Mouse (Mus musculus): Measurements from ENCODE around the gene Tm9sf3. TPM values are rescaled to one million over a fixed set of nuclear protein-coding genes. Genes with fewer than 3 reads are reported as not detected.

The Tm9sf3 gene
- polyA plus RNA-seq, 1 experiment from 2014 or later, result 146 TPM

DNA sequence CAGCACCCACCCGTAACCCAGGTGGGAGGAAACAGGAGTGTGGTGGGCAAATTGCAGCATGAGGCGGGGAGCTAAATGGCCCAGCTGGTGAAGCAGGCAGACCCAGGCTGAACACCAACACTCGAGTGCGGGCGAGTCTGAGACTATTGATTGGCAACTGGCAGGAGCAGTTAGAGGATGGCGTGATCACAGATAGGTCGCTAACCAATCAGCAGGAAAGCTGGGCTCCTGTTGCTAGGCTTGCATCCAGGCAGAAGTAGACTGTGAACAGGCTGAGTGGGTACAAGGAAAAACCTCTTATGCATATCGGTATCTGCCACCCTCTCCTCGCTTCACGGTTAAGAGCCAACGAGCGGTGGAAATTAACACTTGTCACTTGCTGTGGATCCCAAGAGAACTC is 66.2 kb downstream of the Tm9sf3 start:
- Histone ChIP-seq H3K9me3 (replicated peaks) (no peaks in the 10 kb centered on the region), H3K4me2 (replicated peaks) (no peak overlapping the region), H3K9ac (no peak overlapping the region), H3K27me3 (no peaks in the 10 kb centered on the region), H3K4me1 (no peaks in the 10 kb centered on the region; the same call in 1 of the 2 replicates), H3K36me3 (no peaks in the 10 kb centered on the region), H3K4me3 (no peak overlapping the region), H3K27ac (no peak overlapping the region)
- ATAC-seq (ENCODE audit: low FRiP score), result no peak
- 80% methylated on average over 12 of the region's 12 CpGs for WGBS

DNA sequence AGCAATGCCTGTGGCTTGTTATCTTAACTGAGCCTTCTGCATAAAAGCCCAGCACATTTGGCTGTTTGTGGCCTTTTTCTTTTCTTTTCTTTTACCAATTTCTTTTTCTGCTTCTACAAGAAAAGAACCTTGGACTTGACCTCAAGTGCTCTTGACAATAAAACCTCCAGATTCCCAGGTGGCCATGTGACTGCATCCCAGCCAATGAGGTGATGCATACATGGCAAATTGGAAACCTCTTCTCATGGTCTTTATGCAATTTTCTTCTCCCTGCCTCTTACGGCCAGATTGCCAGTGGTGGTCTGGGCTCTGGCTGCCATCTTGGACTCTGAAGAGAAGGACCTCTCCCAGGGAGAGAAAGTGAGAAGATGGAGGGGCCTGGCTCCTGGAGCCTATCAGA is 70.4 kb downstream of the Tm9sf3 start:
- no peak for ATAC-seq (ENCODE audit: low FRiP score)
- Histone ChIP-seq H3K9ac (no peak overlapping the region), H3K36me3 (no peaks in the 10 kb centered on the region), H3K9me3 (replicated peaks) (no peaks in the 10 kb centered on the region), H3K4me3 (no peak overlapping the region), H3K4me1 (peaks cover 15% of the 10 kb centered on the region), H3K4me2 (replicated peaks) (no peak overlapping the region), H3K27ac (no peak overlapping the region), H3K27me3 (no peaks in the 10 kb centered on the region)
- WGBS, result 85% methylated on average over 1 of the region's 1 CpGs

DNA sequence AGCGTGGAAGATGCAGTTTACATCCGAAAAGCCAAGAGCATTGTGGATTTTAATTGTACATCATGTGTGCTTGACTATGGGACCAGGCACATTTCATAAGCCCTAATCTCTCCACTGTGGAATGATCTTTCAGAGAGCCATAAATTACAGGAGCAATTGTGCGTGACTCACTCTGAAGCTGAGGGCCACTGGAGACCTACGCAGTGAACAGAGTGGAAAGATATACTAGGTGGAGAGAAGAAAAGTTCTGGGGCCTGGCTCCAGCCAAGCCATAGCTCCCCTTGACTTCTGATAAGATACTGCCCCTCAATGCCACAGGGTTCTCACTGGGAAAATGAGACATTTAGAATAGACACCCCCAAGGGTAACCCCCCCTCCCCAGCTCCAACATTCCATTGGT is 70.8 kb downstream of the Tm9sf3 start:
- H3K27me3 ChIP-seq, result no peaks in the 10 kb centered on the region
- no peak for ATAC-seq (ENCODE audit: low FRiP score)
- no peaks in the 10 kb centered on the region for H3K36me3 ChIP-seq
- no peak overlapping the region for H3K4me2 ChIP-seq (replicated peaks)
- H3K9ac ChIP-seq, result no peak overlapping the region
- peaks cover 15% of the 10 kb centered on the region for H3K4me1 ChIP-seq
- WGBS, result 89% methylated on average over 4 of the region's 4 CpGs
- H3K4me3 ChIP-seq, result no peak overlapping the region
- no peaks in the 10 kb centered on the region for H3K9me3 ChIP-seq (replicated peaks)
- no peak overlapping the region for H3K27ac ChIP-seq

DNA sequence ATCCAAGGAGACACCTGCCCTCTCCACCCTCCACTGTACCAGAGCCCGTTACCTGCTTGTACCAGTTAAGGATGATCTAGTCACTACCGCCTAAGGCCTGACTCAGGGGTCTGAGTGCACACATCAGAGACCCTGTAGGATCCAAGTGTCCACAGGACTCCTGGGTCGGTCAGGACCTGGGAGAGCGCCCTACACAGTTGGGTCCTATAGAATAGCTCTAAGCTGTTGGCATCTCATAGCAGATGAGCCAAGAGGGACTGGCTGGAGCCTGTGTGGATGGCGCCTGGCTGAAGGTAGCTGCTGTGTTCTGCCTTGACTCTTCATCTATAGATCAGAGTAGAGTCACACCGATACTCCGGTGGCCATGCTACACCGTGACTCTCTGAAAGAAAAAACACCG is 72.1 kb downstream of the Tm9sf3 start:
- Histone ChIP-seq H3K4me1 (peaks cover 15% of the 10 kb centered on the region), H3K9me3 (replicated peaks) (no peaks in the 10 kb centered on the region), H3K4me3 (no peak overlapping the region), H3K27ac (no peak overlapping the region), H3K36me3 (no peaks in the 10 kb centered on the region), H3K4me2 (replicated peaks) (no peak overlapping the region), H3K9ac (no peak overlapping the region), H3K27me3 (no peaks in the 10 kb centered on the region)
- WGBS, result 79% methylated on average over 9 of the region's 9 CpGs
- peak; percentile 44; the same call in 1 of the 2 replicates for ATAC-seq (ENCODE audit: low FRiP score)

DNA sequence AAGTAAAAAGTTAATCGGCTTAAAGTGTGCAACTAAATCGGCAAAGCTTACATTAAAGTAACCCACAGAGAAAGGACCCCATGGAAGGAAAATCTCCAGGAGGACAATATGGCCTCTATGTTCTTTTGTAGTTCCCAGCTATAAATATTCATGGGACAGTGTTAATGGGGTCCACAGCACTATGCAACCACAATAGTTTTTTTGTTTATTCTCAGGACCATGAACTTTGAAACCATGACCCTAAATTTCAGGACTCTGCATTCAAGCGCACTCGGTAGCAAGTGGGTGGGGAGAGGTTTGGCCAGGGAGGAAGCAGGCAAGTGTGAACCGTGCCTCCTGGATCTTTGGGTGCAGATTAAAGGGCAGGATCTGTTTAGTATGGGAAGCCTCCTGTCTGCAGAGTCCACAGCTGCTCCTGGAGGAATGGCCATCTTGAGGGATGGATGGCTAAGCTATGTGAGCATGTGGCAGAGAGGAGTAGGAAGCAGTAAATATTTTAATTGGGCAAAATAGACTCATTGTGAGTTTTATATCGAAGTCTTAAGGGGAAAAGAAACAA is 72.8 kb downstream of the Tm9sf3 start:
- peak; percentile 84 for ATAC-seq (ENCODE audit: low FRiP score)

DNA sequence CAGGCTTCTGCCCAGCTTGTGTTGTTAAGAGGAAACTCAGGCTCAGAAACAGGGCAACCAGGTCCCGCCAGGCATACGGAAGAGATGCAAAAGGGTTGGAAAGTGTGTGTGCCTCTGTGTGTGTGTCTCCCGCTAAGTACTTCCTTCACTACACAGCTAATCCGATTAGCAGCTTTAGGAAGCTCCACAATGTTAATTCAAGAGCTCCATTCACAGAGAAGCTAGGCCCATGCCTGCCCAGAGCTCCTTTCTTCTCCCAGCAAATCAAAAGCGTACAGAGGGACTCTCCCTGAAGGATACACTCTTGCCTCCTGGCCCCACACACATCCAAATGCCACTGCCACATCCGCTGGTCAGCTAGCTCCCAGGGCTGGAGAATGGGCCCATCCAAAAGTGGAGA is 86.5 kb downstream of the Tm9sf3 start:
- ATAC-seq (ENCODE audit: low FRiP score), result no peak
- no peak overlapping the region for H3K4me2 ChIP-seq (replicated peaks)

More for the DNA sequence above, 72.8 kb downstream of the Tm9sf3 start:
- no peak overlapping the region for H3K27ac ChIP-seq
- H3K36me3 ChIP-seq, result no peaks in the 10 kb centered on the region
- no peaks in the 10 kb centered on the region for H3K9me3 ChIP-seq (replicated peaks)
- peaks cover 15% of the 10 kb centered on the region for H3K4me1 ChIP-seq
- no peak overlapping the region for H3K4me3 ChIP-seq
- no peaks in the 10 kb centered on the region for H3K27me3 ChIP-seq
- H3K4me2 ChIP-seq (replicated peaks), result no peak overlapping the region
- WGBS, result 30% methylated on average over 6 of the region's 6 CpGs
- H3K9ac ChIP-seq, result no peak overlapping the region

DNA sequence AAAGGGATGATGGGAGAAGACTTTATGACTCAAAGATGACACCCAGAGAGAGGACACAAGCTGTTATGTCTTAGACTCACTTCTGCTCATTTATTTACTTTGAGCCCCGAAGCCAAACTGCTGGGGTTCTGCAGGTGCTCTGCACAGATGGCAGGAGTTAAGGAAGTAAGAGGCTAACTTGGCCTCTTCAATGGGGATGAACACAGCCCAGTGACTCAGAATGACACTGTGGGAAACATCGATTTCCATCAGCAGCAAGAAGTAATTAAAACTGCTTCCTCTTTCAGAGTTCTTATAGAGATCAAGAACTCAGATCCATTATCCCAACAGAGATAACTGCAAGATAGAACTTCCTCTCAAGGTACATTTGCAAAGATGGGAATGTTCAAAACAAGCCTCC is 86.9 kb downstream of the Tm9sf3 start:
- no peak overlapping the region for H3K9ac ChIP-seq
- no peaks in the 10 kb centered on the region for H3K4me1 ChIP-seq
- H3K27me3 ChIP-seq, result 0 out of 2 replicates have a peak, but pooled peaks cover 2% of the 10 kb centered on the region
- no peak overlapping the region for H3K27ac ChIP-seq
- H3K4me2 ChIP-seq (replicated peaks), result no peak overlapping the region
- no peak for ATAC-seq (ENCODE audit: low FRiP score)
- no peaks in the 10 kb centered on the region for H3K36me3 ChIP-seq
- H3K9me3 ChIP-seq (replicated peaks), result no peaks in the 10 kb centered on the region
- WGBS, result 75% methylated on average over 2 of the region's 2 CpGs
- H3K4me3 ChIP-seq, result no peak overlapping the region

More for the DNA sequence above, 86.5 kb downstream of the Tm9sf3 start:
- H3K9ac ChIP-seq, result no peak overlapping the region
- H3K27ac ChIP-seq, result no peak overlapping the region
- H3K36me3 ChIP-seq, result no peaks in the 10 kb centered on the region
- no peak overlapping the region for H3K4me3 ChIP-seq
- WGBS, result 49% methylated on average over 6 of the region's 6 CpGs
- no peaks in the 10 kb centered on the region for H3K4me1 ChIP-seq
- 0 out of 2 replicates have a peak, but pooled peaks cover 2% of the 10 kb centered on the region for H3K27me3 ChIP-seq
- no peaks in the 10 kb centered on the region for H3K9me3 ChIP-seq (replicated peaks)

DNA sequence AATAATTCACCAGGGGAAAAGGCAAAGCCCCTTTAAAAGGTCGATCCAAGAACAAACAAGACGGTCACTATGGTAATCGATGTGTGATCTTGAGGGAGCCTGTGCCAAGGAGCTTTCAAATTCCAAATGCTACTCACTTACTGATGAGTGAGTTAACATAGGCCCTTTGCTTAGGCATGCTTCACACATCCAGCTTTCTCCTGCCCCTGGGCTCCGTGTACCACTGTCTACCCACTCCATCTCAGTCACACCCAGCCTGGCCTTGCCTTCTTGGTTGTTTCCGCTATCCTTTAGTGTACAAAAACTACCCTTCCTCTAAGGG is 97.9 kb downstream of the Tm9sf3 start:
- no peak overlapping the region for H3K9ac ChIP-seq
- 74% methylated on average over 5 of the region's 5 CpGs for WGBS
- H3K9me3 ChIP-seq (replicated peaks), result no peaks in the 10 kb centered on the region
- H3K27ac ChIP-seq, result no peak overlapping the region
- H3K36me3 ChIP-seq, result no peaks in the 10 kb centered on the region
- ATAC-seq (ENCODE audit: low FRiP score), result no peak
- no peak overlapping the region for H3K4me3 ChIP-seq
- no peak overlapping the region for H3K4me2 ChIP-seq (replicated peaks)
- H3K27me3 ChIP-seq, result peaks cover 4% of the 10 kb centered on the region; the same call in 1 of the 2 replicates
- peaks cover 22% of the 10 kb centered on the region for H3K4me1 ChIP-seq

DNA sequence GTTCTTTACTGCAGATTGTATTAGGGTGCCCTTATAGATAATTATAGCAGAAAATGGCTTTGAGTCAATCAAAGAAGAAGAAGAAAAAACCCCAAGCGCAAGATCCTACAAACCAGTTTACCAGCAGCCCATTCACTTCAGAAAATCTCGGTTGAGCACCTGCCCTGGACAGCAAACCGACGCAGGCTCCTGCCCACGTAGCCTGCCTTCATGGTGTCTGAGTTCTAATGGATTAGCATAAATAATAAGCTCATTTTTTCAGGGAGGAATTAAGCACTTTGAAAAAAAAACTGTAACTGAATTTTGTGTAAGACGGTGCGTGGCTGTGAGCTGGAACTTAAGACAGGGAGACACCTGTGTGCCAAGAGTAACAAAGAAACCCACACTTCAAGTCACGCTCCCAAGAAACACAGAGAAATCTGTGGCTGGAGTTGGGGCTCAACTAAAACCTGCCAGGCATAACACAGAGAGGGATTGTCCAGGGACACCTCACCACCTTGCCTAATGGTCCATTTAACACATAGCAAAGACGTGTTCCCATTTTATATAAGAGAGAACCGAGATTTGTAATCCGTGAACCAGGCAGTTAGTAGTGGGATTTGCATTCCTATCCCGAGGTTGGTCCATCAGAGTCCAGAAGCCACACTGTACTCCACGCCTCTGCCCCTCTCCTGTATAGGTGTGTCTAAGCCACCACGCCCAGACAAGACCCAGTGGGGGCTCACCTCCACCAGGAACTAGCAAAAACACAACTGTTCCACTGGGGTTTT is 98.5 kb downstream of the Tm9sf3 start:
- Histone ChIP-seq H3K36me3 (no peaks in the 10 kb centered on the region), H3K27ac (peak overlapping the region; percentile 30), H3K9ac (no peak overlapping the region), H3K27me3 (peaks cover 4% of the 10 kb centered on the region; the same call in 1 of the 2 replicates), H3K4me3 (no peak overlapping the region), H3K4me2 (replicated peaks) (no peak overlapping the region), H3K4me1 (peaks cover 25% of the 10 kb centered on the region), H3K9me3 (replicated peaks) (no peaks in the 10 kb centered on the region)
- WGBS, result 63% methylated on average over 14 of the region's 14 CpGs
- ATAC-seq (ENCODE audit: low FRiP score), result peak; percentile 46; the same call in 1 of the 2 replicates

DNA sequence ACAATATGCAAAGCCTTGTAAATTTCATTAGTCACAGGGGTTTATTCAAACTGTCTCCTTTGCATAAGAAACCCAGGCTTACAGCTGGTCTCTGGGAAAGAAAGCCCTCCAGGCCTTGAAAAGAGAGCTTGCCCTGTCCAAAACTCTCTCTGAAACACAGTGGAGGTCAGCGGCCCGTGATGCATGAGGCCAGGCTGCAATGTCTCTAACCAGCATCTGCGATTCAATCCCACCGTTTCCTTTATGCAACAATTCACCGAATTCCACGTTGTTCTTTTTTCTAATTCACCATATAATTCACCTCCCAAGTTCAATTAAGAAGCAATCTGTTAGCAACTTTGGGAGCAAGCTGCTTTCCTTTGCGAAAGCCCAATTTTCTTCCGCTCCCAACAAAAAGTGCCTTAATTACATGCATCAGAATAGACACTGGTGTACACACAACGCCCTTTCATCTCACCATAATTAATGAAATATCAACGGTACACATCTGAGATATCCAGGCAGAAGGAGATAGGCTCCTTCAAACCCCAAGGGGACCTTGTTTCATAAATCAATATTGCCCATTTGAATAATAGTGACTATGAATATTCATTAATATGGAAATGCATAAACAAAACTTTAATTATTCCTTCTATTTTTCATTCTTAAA is 99.2 kb downstream of the Tm9sf3 start:
- peak; percentile 76 for ATAC-seq (ENCODE audit: low FRiP score)
- H3K9ac ChIP-seq, result no peak overlapping the region
- H3K27ac ChIP-seq, result peak overlapping the region; percentile 71
- H3K4me1 ChIP-seq, result peaks cover 26% of the 10 kb centered on the region
- H3K9me3 ChIP-seq (replicated peaks), result no peaks in the 10 kb centered on the region
- no peak overlapping the region for H3K4me2 ChIP-seq (replicated peaks)
- WGBS, result 26% methylated on average over 10 of the region's 10 CpGs
- H3K27me3 ChIP-seq, result peaks cover 4% of the 10 kb centered on the region; the same call in 1 of the 2 replicates
- no peak overlapping the region for H3K4me3 ChIP-seq
- no peaks in the 10 kb centered on the region for H3K36me3 ChIP-seq

All from hindbrain, embryonic 12.5 days (tissue).